ENCODE assay signal across 8 mouse cellular contexts in the genomic region with DNA sequence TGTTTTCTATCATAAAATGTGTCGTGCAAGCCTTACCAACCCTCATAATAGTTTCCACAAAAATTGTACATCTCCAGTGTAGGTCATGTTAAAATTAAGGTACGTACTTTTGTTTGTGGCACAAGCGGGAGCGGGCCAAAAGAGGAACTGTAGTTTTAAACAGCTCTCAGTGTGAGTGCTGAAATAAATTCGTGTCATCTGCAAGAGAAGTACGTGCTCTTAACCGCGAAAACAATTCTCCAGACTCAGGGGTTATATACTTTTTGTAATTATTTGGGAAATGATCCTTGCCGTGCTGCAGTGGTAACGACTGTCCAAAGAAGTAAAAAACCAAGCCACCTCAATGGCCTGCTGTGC. TPM values are rescaled to one million over a fixed set of nuclear protein-coding genes. Genes with fewer than 3 reads are reported as not detected.
DNase-seq lines count a peak whose midpoint lies in the region; ATAC-seq lines count a peak whose summit lies in the region.

No protein-coding gene starts in this region.

- WGBS in hindbrain, embryonic 14.5 days: 26% methylated on average over 10 of the region's 10 CpGs
- WGBS in midbrain, embryonic 13.5 days: 32% methylated on average over 10 of the region's 10 CpGs

- peak overlapping the region; percentile 66; the same call in 1 of the 2 replicates for H3K27ac ChIP-seq in hindbrain, embryonic 14.5 days
- peak overlapping the region; percentile 69; the same call in 1 of the 2 replicates for H3K27ac ChIP-seq in midbrain, embryonic 13.5 days

- peak overlapping the region; percentile 54 for H3K9ac ChIP-seq in hindbrain, embryonic 14.5 days
- peak overlapping the region; percentile 70 for H3K9ac ChIP-seq in midbrain, embryonic 13.5 days (replicated peaks)

- 0 out of 2 replicates have a peak, but pooled peaks have one; percentile 0 for ATAC-seq in hindbrain, embryonic 14.5 days (ENCODE audit: low FRiP score)
- 0 out of 2 replicates have a peak, but pooled peaks have one; percentile 1 for ATAC-seq in midbrain, embryonic 13.5 days

- no peaks in the 10 kb centered on the region for H3K4me1 ChIP-seq in hindbrain, embryonic 14.5 days (replicated peaks; ENCODE audit: control insufficient read depth, insufficient read depth, low read length)
- H3K4me1 ChIP-seq in midbrain, embryonic 13.5 days (replicated peaks): peaks cover 10% of the 10 kb centered on the region

- peak overlapping the region; percentile 47 for H3K4me2 ChIP-seq in hindbrain, embryonic 14.5 days (replicated peaks)
- peak overlapping the region; percentile 63 for H3K4me2 ChIP-seq in midbrain, embryonic 13.5 days (replicated peaks)

- no peaks in the 10 kb centered on the region for H3K27me3 ChIP-seq in hindbrain, embryonic 14.5 days (ENCODE audit: control insufficient read depth, insufficient read depth, low read length)
- no peaks in the 10 kb centered on the region for H3K27me3 ChIP-seq in midbrain, embryonic 13.5 days

- peak; percentile 17 for DNase-seq in kidney, adult 9 months
- no peak for DNase-seq in kidney, adult 11 months
- DNase-seq in brain, adult 2 months (ENCODE audit: low read depth, low spot score): peak; percentile 9
- DNase-seq in hindbrain, embryonic 14.5 days (ENCODE audit: low spot score): no peak
- DNase-seq in frontal cortex, postnatal 36 days (ENCODE audit: low spot score in 2 of 2): no peak
- DNase-seq in right cerebral cortex, postnatal 36 days (ENCODE audit: low spot score in 2 of 2): no peak
- DNase-seq in layer of hippocampus, postnatal 36 days: no peak

- no peaks in the 10 kb centered on the region for H3K9me3 ChIP-seq in hindbrain, embryonic 14.5 days (ENCODE audit: control insufficient read depth, low read length)
- no peaks in the 10 kb centered on the region for H3K9me3 ChIP-seq in midbrain, embryonic 13.5 days

- H3K4me3 ChIP-seq in hindbrain, embryonic 14.5 days (replicated peaks; ENCODE audit: low read length): peak overlapping the region; percentile 43
- H3K4me3 ChIP-seq in midbrain, embryonic 13.5 days (replicated peaks): peak overlapping the region; percentile 60

- peaks cover 23% of the 10 kb centered on the region for H3K36me3 ChIP-seq in hindbrain, embryonic 14.5 days (replicated peaks; ENCODE audit: control insufficient read depth, insufficient read depth)
- peaks cover 15% of the 10 kb centered on the region; the same call in 1 of the 2 replicates for H3K36me3 ChIP-seq in midbrain, embryonic 13.5 days

RNA-seq across cellular contexts. Expression of a gene that starts 0.5 kb away (rescaled TPM):
- polyA plus RNA-seq in hindbrain, embryonic 14.5 days (2014; fragmentation: Nextera tagmentation; extraction: Ambion mirVana): 11.5 and 15.4 TPM in 2 replicates
- polyA plus RNA-seq in midbrain, embryonic 13.5 days (2015; fragmentation: Nextera tagmentation; extraction: Ambion mirVana): 13.4 TPM in 2 replicates
- total RNA-seq in layer of hippocampus, postnatal 36 days (2021): 1 to 10 TPM; 3.7 to 5.1 TPM

RNA-seq across cellular contexts. Expression of a gene that starts 11.9 kb away (rescaled TPM):
- 30.3 and 35.2 TPM in 2 replicates for polyA plus RNA-seq in hindbrain, embryonic 14.5 days (2014; fragmentation: Nextera tagmentation; extraction: Ambion mirVana)
- polyA plus RNA-seq in midbrain, embryonic 13.5 days (2015; fragmentation: Nextera tagmentation; extraction: Ambion mirVana): 58.9 and 62.4 TPM in 2 replicates
- total RNA-seq in layer of hippocampus, postnatal 36 days (2021): 10 to 100 TPM; 32.2 to 34.8 TPM

RNA-seq across cellular contexts. Expression of a gene that starts 33.4 kb away (rescaled TPM):
- polyA plus RNA-seq in hindbrain, embryonic 14.5 days (2014; fragmentation: Nextera tagmentation; extraction: Ambion mirVana): 0.27 and 0.33 TPM in 2 replicates
- 0.19 and 0.23 TPM in 2 replicates for polyA plus RNA-seq in midbrain, embryonic 13.5 days (2015; fragmentation: Nextera tagmentation; extraction: Ambion mirVana)
- total RNA-seq in layer of hippocampus, postnatal 36 days (2021): under 1 TPM; 0.22 to 0.43 TPM

RNA-seq across cellular contexts. Expression of a gene that starts 33.6 kb away (rescaled TPM):
- polyA plus RNA-seq in hindbrain, embryonic 14.5 days (2014; fragmentation: Nextera tagmentation; extraction: Ambion mirVana): 615 and 722 TPM in 2 replicates
- polyA plus RNA-seq in midbrain, embryonic 13.5 days (2015; fragmentation: Nextera tagmentation; extraction: Ambion mirVana): 678 and 696 TPM in 2 replicates
- 100 to 1,000 TPM; 464 to 469 TPM for total RNA-seq in layer of hippocampus, postnatal 36 days (2021)

Comparison
In these comparisons a context has a peak if more than half of its experiments do, and no peak if none do; other contexts are left out.
1. DNase-seq: peak in kidney, adult 9 months (single experiment) and brain, adult 2 months (single experiment); none in kidney, adult 11 months (single experiment), hindbrain, embryonic 14.5 days (single experiment), frontal cortex, postnatal 36 days (0 of 2), right cerebral cortex, postnatal 36 days (0 of 2) and layer of hippocampus, postnatal 36 days (0 of 2).